Mouse (Mus musculus): Measurements from ENCODE around the gene Camta1.

DNA sequence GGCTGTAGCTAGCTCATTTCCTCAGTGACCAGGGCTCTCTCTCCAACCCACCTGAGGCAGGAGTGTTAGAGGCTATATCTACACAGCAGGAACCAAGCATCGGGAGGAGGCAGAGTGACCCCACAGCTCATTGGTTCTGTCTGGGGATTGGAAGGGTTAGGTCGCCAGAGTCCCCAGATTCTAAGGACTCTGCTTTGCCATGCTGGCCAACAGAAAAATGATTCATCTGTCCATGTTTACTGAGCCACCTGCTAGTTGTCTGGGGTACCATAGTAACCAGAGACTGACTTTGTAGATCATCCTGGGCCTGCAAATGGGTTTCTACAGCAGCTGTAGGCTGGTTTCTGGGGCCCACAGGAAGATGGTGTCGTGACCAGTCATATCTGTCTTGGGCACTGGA, 292.1 kb downstream of the Camta1 start:
- TF ChIP-seq POLR2A (IDR thresholded peaks at IDR 0.05; ENCODE audit: low read depth, low read length): no peak
- no peak for TF ChIP-seq CTCF (conservative IDR thresholded peaks at IDR 0.05; ENCODE audit: insufficient read depth, insufficient read length, low read depth, low read length)
